12 mouse cellular contexts compared by ENCODE assay signal in the genomic region with DNA sequence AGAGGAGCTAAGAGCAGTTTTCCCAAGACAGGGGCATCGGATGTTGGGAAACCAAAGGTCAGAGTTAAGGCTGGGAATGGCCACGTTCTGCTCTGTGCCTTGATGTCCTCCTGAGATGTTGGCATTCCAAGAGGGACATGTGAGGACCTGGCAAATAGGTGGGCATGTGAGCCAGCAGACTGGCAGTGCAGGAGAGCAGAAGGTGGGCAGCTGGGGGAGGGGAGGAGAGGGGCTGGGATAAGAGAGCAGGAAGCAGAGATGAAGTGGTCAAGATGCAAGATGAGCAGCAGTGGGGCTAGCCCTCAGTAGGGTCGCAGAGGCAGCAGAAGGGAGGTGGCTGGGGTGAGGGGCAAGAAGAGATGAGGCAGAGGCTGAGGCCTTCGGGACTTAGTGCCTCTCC. TPM values are rescaled to one million over a fixed set of nuclear protein-coding genes. Genes with fewer than 3 reads are reported as not detected.
"Had no signal": no experiment of that assay in that cellular context is flagged by ENCODE, and none has a peak within 500 bp of the region (broad histone marks: within the 10 kb centered on the region; RNA-seq: fewer than 3 reads in every experiment).

No protein-coding gene starts in this region.

- DNase-seq: kidney, adult 9 months; kidney, postnatal 14 days; kidney, postnatal 4 days; left cerebral cortex, postnatal 4 days; liver, postnatal 0 days; lung, embryonic 14.5 days; thymus, postnatal 25 days had no signal

RNA-seq across cellular contexts. Expression of gene Cnfn, which starts 14.4 kb away (rescaled TPM):
- total RNA-seq: layer of hippocampus, adult 18-20 months; layer of hippocampus, postnatal 14 days; left cerebral cortex, adult 8-10 months; left cerebral cortex, postnatal 14 days; left cerebral cortex, postnatal 4 days; midbrain, postnatal 0 days had no signal

RNA-seq across cellular contexts. Expression of gene Cxcl17, which starts 28.8 kb away (rescaled TPM):
- total RNA-seq: layer of hippocampus, adult 18-20 months; layer of hippocampus, postnatal 14 days; left cerebral cortex, adult 8-10 months; left cerebral cortex, postnatal 14 days; left cerebral cortex, postnatal 4 days; midbrain, postnatal 0 days had no signal
